Mouse (Mus musculus) olfactory bulb, adult 2 months (tissue): ENCODE measurements at regions not wholly inside any gene's neighbourhood (a gene's known extent, or its start where the extent isn't known, plus 50 kb on each side); places are given as distances from the start of the nearest gene placed in this dataset.
"Not testable (repeated sequence)": the region's sequence is repeated elsewhere in the genome, so short reads cannot be mapped to it uniquely, and the experiment has no call there.

Experiments
- H3K27ac ChIP-seq: fragments of 200-500 bp; 2 replicates; pipeline ENCODE4 v1.5.1; 2012; ENCODE audit warnings: low read depth, low read length; ENCODE audit not compliant: insufficient read depth
- H3K4me1 ChIP-seq: fragments of 200-500 bp; 2 replicates; pipeline ENCODE4 v1.6.1; 2012; ENCODE audit warnings: low read length; ENCODE audit not compliant: control insufficient read depth, insufficient read depth
- H3K4me3 ChIP-seq: fragments of 200-500 bp; 2 replicates; pipeline ENCODE4 v1.5.1; 2012; ENCODE audit warnings: mild to moderate bottlenecking, low read depth, low read length, moderate library complexity; ENCODE audit not compliant: insufficient read depth
- CTCF ChIP-seq: fragments of 200-500 bp; IDR thresholded peaks from 2 replicates; pipeline ENCODE4 v1.5.1; 2012; ENCODE audit warnings: low read depth, mild to moderate bottlenecking, low read length, moderate library complexity; ENCODE audit not compliant: insufficient read depth
- POLR2A ChIP-seq: fragments of 200-500 bp; IDR thresholded peaks from 2 replicates; pipeline ENCODE4 v1.6.1; 2012; ENCODE audit warnings: mild to moderate bottlenecking, low read depth, low read length, moderate library complexity; ENCODE audit not compliant: insufficient read depth
- WGBS: fragments of 180-500 bp; shearing (Covaris S2); methylation state at CpG from one replicate; pipeline ENCODE4 v1.1.7; 2018; 5-methylcytosine and 5-hydroxymethylcytosine counted together

GRCm38 (mm10) chr6:22789731-22790130 lies 85.6 kb upstream of the Ptprz1 start:
- not testable (repeated sequence) for H3K4me1 ChIP-seq, H3K4me3 ChIP-seq, H3K27ac ChIP-seq
- 84% methylated on average over 4 of the region's 4 CpGs for WGBS

DNA sequence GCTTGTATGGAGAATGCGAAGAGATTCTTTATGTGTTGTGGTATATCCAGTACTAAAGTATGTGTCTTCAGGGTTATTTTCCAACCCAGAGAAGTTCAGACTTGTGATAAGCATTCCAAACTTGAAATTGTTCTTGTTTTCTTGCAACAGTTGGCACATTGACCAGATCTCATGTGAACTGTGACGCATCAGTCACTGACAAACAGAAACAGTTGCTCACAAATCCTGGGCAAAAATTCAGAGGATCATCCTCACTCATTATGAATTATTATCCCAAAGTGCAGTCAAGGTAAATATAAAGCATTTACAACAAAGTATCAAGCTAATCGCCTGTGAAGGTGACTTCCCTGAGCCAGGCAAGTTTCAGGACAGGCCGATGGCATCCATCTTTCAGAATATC lies 83.5 kb upstream of the Ptprz1 start:
- no peaks in the 10 kb centered on the region for H3K4me1 ChIP-seq
- H3K27ac ChIP-seq = no peak overlapping the region
- H3K4me3 ChIP-seq = no peak overlapping the region
- 94% methylated on average over 4 of the region's 4 CpGs for WGBS
- TF ChIP-seq POLR2A = no peak
- TF ChIP-seq CTCF = no peak

- H3K4me1 ChIP-seq = no peaks in the 10 kb centered on the region
- 85% methylated on average over 3 of the region's 3 CpGs for whole genome bisulfite sequencing
- no peak overlapping the region for H3K27ac ChIP-seq
- no peak overlapping the region for H3K4me3 ChIP-seq
- TF ChIP-seq CTCF = no peak
- TF ChIP-seq POLR2A = no peak
Measured at GRCm38 (mm10) chr6:22792601-22793000, 82.7 kb upstream of the Ptprz1 start.

- Histone ChIP-seq H3K4me3 (no peak overlapping the region), H3K27ac (no peak overlapping the region), H3K4me1 (no peaks in the 10 kb centered on the region)
- no peak for TF ChIP-seq POLR2A
- TF ChIP-seq CTCF = no peak
- 16% methylated on average over 12 of the region's 12 CpGs for WGBS
Measured at GRCm38 (mm10) chr6:22794071-22794721, 81.1 kb upstream of the Ptprz1 start.

DNA sequence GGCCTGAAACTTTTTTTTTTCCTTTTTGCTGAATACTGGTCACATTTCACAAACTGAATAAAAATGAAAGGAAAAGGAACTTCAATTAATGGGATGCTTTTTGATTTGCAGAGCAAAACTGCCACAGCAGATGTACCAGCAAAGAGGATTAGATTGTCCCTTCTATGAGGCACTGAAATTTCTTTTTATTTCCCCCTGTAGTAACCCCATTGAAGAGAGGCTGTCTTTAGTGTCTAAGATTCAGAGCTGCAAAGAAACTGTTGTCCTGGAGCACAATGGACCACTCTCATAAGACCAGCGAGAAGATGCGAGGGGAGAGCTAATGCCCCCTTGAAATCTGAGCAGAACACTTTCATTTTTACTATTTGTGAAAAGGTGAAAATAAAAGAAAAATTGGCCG lies 80.5 kb upstream of the Ptprz1 start:
- TF ChIP-seq CTCF = no peak
- TF ChIP-seq POLR2A = no peak
- Histone ChIP-seq H3K27ac (no peak overlapping the region), H3K4me3 (no peak overlapping the region), H3K4me1 (no peaks in the 10 kb centered on the region)
- 68% methylated on average over 3 of the region's 3 CpGs for WGBS

DNA sequence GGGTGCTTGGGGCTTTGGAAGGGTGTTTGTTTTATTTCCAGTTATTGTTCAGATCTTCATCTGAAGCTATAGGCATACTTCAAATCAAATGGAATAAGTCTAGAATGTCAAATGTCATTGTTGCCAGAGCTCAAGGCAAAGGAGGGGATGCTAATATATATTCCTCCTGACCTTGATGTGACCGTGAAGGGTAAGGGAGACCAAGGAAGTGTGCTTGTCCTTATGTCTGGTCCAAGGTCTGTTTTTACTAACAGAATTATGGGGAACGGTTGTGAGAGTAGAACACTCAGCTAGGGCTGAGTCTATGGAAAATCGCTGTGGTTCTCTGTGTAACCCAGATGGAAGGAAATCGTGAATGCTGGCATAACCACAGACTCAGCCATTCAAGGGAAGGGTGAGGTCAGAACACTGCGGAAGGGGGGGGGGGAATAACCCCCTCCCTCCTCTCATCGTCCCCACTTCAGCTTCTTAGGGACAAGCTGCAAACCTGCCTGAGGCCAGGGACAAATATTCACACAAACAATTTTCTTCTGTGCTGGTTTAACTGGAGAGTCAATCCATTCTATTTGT lies 79.9 kb upstream of the Ptprz1 start:
- Histone ChIP-seq H3K4me3 (no peak overlapping the region), H3K27ac (peak overlapping the region; percentile 72), H3K4me1 (no peaks in the 10 kb centered on the region)
- TF ChIP-seq POLR2A (no peak), CTCF (no peak)
- 38% methylated on average over 6 of the region's 6 CpGs for WGBS

- no peak overlapping the region for H3K4me3 ChIP-seq
- TF ChIP-seq POLR2A (no peak), CTCF (no peak)
- no peak overlapping the region for H3K27ac ChIP-seq
- 64% methylated on average over 3 of the region's 3 CpGs for whole genome bisulfite sequencing
- no peaks in the 10 kb centered on the region for H3K4me1 ChIP-seq
Measured at GRCm38 (mm10) chr6:22801908-22802307, 73.4 kb upstream of the Ptprz1 start.

DNA sequence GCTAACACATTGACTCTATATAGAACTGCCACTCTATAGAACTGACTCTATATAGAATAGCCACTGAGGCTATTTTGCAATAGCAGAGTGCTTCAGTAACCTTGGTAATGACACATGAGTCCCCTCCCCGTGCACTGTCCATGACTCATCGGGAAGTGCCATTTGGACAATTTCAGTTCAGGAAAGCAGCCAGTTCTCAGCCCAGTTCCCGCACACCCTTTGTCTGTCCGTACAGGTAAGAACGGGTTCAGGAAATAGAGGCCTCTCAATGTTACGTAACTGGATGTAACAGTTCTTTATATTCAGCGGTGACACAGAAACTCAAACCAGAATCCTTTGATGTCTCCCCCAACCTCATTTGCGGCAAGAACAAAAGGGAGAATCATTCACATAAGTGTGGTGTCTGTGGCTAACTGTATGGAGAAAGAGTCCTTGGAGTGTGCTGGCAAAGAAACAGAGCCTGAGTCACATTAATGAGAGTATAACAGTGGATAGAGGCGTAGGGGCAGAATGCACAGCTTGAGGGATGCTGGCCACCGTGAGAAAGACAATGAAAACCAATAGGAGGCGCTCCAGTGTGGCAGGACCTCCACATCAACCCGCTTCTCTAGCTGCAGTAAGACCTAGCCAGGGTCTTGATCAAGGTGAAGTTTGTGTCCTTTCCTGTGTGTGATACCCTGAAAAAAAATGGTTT lies 72.8 kb upstream of the Ptprz1 start:
- no peaks in the 10 kb centered on the region for H3K4me1 ChIP-seq
- no peak for TF ChIP-seq CTCF
- TF ChIP-seq POLR2A = no peak
- no peak overlapping the region for H3K4me3 ChIP-seq
- WGBS = 62% methylated on average over 12 of the region's 12 CpGs
- H3K27ac ChIP-seq = no peak overlapping the region

GRCm38 (mm10) chr6:22803886-22804285 lies 71.4 kb upstream of the Ptprz1 start:
- WGBS = 91% methylated on average over 4 of the region's 4 CpGs

More at GRCm38 (mm10) chr6:22803886-22804285, 71.4 kb upstream of the Ptprz1 start:
- Histone ChIP-seq H3K4me3 (no peak overlapping the region), H3K27ac (no peak overlapping the region), H3K4me1 (no peaks in the 10 kb centered on the region)
- TF ChIP-seq CTCF (no peak), POLR2A (no peak)
